Mouse (Mus musculus): ENCODE data around the gene Spint1. TPM values are rescaled to one million over a fixed set of nuclear protein-coding genes. Genes with fewer than 3 reads are reported as not detected.

The Spint1 gene
- total RNA-seq, 2 experiments from 2014 or later = 1.7 to 2.4 TPM

GRCm38 (mm10) chr2:119294411-119294810, 57.2 kb downstream of the Spint1 start:
- no peak for DNase-seq

GRCm38 (mm10) chr2:119296756-119297155, 59.6 kb downstream of the Spint1 start:
- no peak for DNase-seq

- DNase-seq = no peak
Measured at GRCm38 (mm10) chr2:119297506-119297905, 60.3 kb downstream of the Spint1 start.

GRCm38 (mm10) chr2:119298330-119298729, 61.2 kb downstream of the Spint1 start:
- DNase-seq = peak; percentile 44 to 66

GRCm38 (mm10) chr2:119298839-119299238, 61.7 kb downstream of the Spint1 start:
- no peak for DNase-seq

Other genes with a start within 250 kb of the Spint1 start
- gene Ccdc32, start 208.0 kb upstream of the Spint1 start, total RNA-seq (2021) = 10 to 100 TPM; 51.3 to 55.5 TPM
- 1 to 10 TPM; 7.3 to 7.5 TPM for gene Rpusd2, start 202.6 kb upstream of the Spint1 start, total RNA-seq (2021)
- under 1 TPM; 0.37 to 0.48 TPM for gene Knl1, start 190.2 kb upstream of the Spint1 start, total RNA-seq (2021)
- 1 to 10 TPM in 1 of 2 experiments, under 1 TPM in 1; 0.99 to 1.5 TPM for gene Rad51, start 124.6 kb upstream of the Spint1 start, total RNA-seq (2021)
- 10 to 100 TPM; 59.4 to 61.8 TPM for gene Rmdn3, start 80.3 kb upstream of the Spint1 start, total RNA-seq (2021)
- gene Gchfr, start 69.6 kb upstream of the Spint1 start, total RNA-seq (2021) = not detected
- gene Gm14137, start 62.9 kb upstream of the Spint1 start, total RNA-seq (2021) = not detected
- 10 to 100 TPM; 38.7 to 43.9 TPM for gene Zfyve19, start 28.7 kb upstream of the Spint1 start, total RNA-seq (2021)
- 10 to 100 TPM; 17.4 to 17.6 TPM for gene Dnajc17, start 28.6 kb upstream of the Spint1 start, total RNA-seq (2021)
- gene Ppp1r14d, start 7.5 kb upstream of the Spint1 start, total RNA-seq (2021) = not detected
- 1 to 10 TPM; 6.4 to 6.9 TPM for gene Rhov, start 33.9 kb downstream of the Spint1 start, total RNA-seq (2021)
- 10 to 100 TPM; 40.6 to 41.5 TPM for gene Vps18, start 51.4 kb downstream of the Spint1 start, total RNA-seq (2021)
- gene Dll4, start 88.4 kb downstream of the Spint1 start, total RNA-seq (2021) = 1 to 10 TPM; 2.7 TPM
- 1 to 10 TPM; 5.2 to 5.8 TPM for gene Chac1, start 113.9 kb downstream of the Spint1 start, total RNA-seq (2021)
- gene Ino80, start 240.3 kb downstream of the Spint1 start, total RNA-seq (2021) = 10 to 100 TPM; 18.2 to 18.7 TPM